Mouse (Mus musculus): Measurements from ENCODE around the gene Ift172.

DNA sequence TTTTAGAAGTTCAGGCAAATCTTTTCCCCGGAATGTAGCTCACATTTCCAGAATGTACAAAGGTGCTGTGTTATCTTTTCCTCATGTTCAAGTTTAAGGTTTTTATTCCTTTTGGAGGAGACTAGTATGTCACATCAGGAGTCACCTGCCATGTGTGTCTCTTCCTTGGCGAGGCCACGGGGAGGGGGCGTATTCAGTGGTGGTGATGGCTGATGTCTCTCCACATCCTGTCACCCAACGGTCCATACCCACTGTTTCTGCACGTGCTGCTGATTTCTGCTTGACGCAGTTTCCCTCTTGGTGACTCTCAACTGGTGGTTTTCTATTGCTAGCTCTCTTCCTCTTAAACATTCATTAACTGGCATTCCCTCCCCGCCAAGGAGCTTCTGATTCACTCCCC is 21.9 kb upstream of the Ift172 start:
- TF ChIP-seq CTCF (IDR thresholded peaks at IDR 0.05; ENCODE audit: insufficient read depth, low read depth, low read length): no peak
- no peak for TF ChIP-seq POLR2A (IDR thresholded peaks at IDR 0.05; ENCODE audit: insufficient read depth, low read depth, low read length)

Data from olfactory bulb, adult 2 months (tissue).